Mouse (Mus musculus): ENCODE measurements around the gene Ralgps2.

DNA sequence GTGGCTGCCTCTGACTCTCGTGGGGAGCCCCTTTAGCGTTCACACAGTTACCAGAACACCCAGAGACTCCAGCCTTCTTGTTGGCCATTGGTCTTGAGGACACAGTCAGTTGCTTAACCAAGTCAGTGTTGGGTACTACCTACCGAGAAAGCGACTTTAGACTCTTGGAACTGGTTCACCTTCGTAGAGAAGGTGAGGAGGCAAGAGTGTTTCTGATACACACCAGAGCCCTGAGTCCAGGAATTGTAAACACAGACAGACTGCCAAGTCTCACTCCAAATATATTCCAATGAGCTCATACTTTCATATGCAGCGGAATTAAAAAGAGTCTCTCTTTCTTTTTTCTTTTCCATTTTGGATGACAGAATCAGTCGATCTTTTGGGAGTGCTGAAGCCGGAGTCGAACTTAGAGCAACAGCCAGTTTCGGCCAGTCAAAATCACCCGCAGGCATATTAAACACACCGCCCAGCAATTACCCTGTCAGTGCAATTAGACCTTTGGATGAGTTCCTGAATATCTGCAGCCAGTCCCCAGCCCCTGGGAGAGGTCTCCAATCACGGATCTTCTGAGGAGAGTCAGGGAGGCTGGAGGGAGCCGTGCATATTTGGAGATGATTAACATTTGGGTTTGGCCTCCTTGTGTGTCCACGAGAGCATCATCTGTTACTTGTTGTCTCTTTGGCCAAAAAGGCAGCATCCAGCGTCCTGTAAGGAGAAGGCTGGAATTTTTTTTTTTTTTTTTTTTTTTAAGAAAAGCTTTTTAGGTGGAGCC, 159.0 kb downstream of the Ralgps2 start:
- TF ChIP-seq CTCF (IDR thresholded peaks at IDR 0.05; ENCODE audit: extremely low read depth, insufficient read depth, insufficient read length, insufficient replicate concordance) (no peak), POLR2A (IDR thresholded peaks at IDR 0.05; ENCODE audit: low read depth, low read length) (no peak)
